Mouse (Mus musculus) bone marrow, adult 2 months (tissue): Measurements from ENCODE around the gene Fam107b.

Experiments
- CTCF ChIP-seq: fragments of 200-500 bp; IDR thresholded peaks from 2 replicates; pipeline ENCODE4 v1.5.1; 2011; ENCODE audit warnings: low read length, control low read depth; ENCODE audit not compliant: control insufficient read depth, insufficient read depth
- POLR2A ChIP-seq: fragments of 200-500 bp; IDR thresholded peaks from 2 replicates; pipeline ENCODE4 v1.6.1; 2011; ENCODE audit warnings: low read depth, mild to moderate bottlenecking, control low read depth, low read length, borderline replicate concordance; ENCODE audit not compliant: control insufficient read depth

GRCm38 (mm10) chr2:3579316-3579902 lies 9.1 kb downstream of the Fam107b start:
- TF ChIP-seq CTCF (no peak), POLR2A (no peak)
